Mouse (Mus musculus): ENCODE measurements around the gene Mfap4.

The Mfap4 gene

DNA sequence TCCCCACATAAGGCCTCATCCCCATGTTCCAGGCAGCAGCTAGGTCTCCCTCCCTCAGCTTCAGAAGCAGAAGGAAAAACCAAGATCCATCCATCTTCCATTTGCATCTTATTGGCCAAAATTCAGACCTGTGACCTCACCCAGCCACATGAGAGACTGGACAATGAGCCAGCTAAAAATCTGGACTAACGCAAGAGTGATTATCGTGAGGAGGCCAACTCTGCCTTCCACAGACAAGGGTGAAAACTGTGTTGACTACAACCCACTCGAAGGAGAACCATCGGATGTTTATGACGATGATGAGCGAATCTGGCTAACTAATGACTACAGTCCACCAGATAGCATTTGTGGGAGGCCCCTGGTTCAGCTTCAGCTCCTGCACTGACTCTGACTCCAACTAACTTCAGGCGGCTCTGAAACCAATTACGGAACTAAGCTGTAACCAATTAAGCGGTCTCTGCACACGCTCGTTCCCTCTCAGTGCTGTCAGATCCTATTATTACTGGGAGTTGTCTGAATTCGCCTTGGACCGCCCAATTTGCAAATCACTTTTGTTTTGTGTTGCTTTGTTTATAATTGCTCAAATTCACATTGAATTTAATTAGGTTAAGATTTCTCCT is 1.9 kb upstream of the Mfap4 start:
- no peak for DNase-seq (ENCODE audit: low read depth)

DNA sequence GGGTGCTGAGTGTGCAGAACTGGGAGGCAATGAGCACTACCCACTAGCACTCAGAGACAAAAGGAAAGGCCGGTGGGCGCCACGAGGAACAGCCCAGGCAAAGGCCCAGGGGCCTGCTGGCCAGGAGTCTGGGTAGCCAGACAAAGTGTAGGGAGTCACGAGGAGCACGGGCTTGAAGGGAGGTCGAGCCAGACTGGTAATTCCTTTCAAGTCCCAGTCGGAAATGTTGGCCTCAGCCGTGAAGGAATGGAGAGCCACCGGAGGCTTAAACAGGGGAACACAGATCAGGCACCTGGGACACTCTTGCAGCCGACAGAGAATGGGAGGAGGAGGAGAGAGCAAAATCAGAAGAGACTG is 997 bp upstream of the Mfap4 start:
- DNase-seq (ENCODE audit: low read depth), result no peak

DNA sequence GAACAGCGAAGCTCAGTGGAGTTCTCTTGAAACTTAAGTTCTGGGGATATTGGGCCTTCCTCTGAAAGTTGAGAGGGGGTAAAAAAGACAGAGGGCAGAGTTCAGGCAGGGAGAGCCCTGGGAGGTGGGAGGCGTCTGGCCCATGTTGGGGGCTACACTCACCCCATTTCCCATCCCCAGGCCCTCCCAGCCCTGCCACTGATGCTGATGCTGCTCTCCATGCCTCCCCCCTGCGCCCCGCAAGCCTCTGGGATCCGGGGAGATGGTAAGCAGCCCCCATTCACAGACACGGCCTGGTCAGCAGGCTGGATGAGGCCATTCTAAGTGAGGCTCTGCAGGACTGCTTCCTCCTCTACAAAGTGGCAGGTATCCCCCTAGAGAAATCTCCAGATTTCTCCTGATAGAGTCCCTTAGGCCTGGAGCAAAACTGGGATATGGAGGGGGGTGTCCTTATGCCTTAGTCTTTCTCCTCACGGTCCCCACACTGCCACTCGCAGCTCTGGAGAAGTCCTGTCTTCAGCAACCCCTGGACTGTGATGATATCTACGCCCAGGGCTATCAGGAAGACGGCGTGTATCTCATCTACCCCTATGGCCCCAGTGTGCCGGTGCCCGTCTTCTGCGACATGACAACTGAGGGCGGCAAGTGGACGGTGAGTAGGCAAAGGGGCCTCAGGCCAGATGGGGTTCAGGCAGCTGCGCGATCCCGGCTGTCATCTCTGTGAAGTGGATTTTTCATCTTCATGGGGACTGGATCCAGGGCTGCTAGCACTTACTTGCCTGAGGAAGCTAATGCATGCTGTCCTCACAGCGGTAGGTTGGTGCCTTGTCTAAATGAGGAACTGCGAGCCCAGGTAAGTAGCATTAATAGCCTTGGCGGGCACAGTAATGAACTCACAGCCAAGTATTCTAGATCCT is 568 bp downstream of the Mfap4 start:
- no peak for DNase-seq (ENCODE audit: low read depth)

DNA sequence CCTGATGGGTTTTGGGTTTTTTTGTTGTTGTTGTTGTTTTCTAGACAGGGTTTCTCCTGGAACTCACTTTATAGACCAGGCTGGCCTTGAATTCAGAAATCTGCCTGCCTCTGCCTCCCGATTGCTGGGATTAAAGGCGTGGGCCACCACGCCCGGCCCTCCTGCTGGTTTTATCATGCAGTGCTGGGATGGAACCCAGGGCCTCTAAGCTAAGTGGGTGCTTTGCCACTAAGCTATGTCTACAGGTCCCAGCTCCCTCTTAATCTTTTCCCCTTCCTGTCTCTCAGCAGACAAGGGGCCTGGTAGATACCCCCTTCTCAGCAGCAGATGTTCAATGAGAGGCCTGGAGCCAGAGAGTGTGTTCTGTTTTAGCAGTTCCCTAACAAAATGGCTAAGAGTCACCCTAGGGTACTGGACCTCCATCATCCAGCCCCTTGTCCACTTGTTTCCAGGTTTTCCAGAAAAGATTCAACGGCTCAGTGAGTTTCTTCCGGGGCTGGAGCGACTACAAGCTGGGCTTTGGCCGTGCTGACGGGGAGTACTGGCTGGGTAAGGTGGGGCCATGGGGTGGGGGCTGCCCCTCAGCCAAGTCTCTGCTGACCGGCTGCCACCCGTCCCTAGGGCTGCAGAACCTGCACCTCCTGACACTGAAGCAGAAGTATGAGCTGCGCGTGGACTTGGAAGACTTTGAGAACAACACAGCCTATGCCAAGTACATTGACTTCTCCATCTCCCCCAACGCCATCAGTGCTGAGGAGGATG is 1.4 kb downstream of the Mfap4 start:
- DNase-seq (ENCODE audit: low read depth), result no peak

DNA sequence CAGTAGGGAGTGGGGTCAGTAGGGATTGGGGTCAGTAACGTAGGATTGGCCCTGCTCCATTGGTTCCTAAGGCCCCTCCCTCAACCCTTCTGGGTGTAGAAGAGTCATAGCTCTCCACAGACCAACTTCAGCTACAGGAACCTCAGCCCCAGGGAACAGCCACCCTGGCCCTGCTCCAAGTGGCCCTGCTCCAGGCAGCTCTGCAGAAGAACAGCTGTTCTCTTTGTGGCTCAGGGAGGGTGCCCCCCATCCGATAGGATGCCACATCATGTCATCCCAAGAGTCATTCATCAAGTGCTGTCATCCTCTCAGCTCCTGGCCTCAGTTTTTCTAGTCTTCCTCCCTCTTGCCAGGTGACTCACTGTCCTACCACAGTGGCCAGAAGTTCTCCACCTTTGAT is 2.2 kb downstream of the Mfap4 start:
- no peak for DNase-seq (ENCODE audit: low read depth)

DNA sequence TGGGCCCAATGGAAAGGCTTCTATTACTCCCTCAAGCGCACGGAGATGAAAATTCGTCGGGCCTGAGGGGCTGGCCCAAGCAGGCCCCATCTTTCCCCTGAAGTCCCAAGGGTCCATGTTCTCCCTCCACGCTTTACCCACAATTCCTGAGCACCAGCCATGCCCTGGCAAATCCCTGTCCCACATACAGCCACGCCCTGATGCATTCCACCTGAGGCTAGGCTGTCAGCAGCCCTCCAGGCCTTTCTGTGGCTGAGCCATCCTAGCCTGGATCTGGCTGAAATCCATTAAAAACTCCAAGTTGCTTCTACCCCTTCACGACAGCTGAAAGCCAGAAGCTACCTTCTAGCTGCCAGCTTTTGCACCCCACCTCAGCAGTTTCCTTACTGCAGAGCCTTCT is 2.7 kb downstream of the Mfap4 start:
- DNase-seq (ENCODE audit: low read depth), result no peak

DNA sequence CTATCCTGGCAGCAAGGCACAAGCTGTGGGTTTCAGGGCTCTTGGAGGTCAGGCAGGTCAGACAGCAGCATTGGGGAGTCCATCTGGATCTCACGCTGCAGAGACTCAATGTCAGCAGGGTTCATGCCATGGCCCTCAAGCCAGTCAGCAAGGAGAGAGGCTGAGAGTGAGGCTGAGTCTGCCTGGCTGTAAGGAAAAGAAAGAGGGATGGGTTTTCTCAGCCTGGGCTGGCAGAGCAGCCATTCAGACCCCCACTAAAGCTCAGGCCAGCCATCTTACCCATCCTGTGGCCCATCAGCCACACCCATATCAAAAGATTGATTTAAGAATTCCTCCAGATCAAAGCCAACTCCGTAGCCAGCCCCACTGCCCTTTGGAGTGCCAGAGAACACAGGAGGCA is 3.9 kb downstream of the Mfap4 start:
- DNase-seq (ENCODE audit: low read depth), result no peak

DNA sequence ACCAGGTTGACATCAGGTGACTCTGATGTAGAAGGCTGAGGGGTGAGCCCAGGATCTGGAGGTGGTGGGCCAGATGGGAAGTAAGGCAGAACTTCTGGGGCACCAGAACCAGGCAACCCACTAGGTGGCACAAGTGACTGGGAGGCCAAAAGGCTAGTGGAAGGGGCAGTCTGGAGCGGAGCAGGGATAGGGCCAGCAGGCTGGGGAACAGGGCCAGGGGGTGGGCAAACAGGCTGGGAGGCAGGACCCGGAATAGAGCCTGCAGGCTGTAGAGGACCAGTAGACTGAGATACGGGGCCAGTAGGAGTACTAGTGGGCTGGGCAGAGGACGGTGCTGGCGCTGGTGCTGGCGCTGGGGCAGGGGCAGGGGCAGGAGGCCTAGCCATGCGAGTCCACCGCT is 4.6 kb downstream of the Mfap4 start:
- no peak for DNase-seq (ENCODE audit: low read depth)

DNA sequence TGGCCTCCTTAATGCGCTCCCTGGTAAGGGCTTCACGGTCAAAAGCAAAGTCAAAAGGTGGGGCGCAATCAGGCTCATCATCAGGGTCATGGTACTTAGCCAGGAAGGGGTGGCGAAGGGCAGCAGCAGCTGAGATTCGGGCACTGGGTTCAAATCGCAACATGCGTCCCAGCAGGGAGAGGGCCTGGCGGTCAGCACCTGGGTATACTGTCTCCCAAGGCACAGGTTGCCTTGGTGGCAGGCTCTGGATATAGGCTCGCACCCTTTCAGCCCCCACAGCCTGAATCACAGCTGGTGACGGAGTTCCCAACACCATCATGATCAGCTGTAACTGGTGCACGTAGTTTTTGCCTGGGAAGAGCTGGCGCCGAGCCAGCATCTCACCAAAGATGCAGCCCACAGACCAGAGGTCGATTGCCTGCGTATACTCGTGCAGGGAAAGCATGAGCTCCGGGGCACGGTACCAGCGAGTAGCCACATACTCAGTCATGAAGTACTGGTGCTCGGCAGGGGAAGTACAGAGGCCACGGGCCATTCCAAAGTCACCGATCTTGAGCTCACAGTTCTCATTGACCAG is 5.8 kb downstream of the Mfap4 start:
- no peak for DNase-seq (ENCODE audit: low read depth)

DNA sequence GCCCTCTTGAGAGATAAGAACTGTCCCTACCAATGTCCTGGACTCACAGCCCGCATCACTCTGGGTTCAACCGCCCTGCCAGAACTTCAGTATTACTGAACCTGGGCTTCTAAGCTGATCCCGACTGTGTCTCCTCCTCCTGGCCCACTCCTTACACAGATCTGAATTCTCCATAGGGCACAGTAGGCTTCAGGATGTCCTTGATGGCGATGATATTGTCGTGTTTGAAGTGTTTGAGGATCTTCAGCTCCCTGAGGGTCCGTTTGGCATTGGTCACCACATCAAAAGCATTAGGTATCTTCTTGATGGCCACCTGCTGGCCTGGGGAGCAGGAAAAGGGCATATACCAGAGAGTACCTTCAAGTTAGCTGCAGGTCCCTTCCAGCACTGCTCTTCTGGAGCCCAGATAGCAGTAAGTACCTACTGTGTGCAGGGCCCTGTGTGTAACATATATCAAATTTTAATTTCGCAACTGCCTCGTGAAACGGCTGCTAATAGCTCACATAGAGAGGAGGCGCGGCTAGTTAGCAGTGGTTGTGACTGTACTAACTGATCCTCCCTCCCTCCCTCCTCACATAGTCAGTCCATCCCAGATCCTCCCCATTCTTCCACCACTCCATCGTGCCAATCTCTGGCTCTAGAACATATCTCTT is 7.6 kb downstream of the Mfap4 start:
- DNase-seq (ENCODE audit: low read depth), result no peak

DNA sequence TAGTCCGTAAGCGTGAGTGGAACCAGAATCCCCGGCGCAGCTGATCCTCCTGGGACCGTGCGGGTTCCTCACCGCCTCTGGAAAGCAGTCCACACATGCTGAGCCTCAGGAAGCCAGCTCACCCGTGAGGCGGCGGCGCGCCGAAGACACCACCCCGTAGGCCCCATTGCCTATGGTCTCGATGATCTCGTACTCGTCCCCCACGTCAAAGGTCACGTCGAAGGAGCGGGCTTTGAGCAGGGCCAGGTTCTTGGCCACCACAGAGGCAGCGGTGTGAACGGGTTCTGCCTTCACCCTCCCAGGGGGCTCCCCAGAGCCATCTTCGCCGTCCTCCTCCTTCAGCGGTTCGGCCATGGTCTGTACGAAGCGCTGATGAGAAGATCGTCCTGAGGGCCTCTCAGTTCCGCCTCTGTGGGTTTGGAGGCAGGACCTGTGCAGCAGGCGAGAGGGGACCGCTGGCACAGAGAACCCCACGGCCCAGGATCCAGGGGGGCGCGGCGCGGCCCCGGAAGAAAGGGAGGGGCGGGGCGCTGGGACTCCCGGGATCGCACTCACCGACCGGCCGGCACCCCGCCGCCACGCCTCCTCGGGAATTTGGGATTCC is 8.4 kb downstream of the Mfap4 start:
- DNase-seq (ENCODE audit: low read depth), result peak; percentile 21

DNA sequence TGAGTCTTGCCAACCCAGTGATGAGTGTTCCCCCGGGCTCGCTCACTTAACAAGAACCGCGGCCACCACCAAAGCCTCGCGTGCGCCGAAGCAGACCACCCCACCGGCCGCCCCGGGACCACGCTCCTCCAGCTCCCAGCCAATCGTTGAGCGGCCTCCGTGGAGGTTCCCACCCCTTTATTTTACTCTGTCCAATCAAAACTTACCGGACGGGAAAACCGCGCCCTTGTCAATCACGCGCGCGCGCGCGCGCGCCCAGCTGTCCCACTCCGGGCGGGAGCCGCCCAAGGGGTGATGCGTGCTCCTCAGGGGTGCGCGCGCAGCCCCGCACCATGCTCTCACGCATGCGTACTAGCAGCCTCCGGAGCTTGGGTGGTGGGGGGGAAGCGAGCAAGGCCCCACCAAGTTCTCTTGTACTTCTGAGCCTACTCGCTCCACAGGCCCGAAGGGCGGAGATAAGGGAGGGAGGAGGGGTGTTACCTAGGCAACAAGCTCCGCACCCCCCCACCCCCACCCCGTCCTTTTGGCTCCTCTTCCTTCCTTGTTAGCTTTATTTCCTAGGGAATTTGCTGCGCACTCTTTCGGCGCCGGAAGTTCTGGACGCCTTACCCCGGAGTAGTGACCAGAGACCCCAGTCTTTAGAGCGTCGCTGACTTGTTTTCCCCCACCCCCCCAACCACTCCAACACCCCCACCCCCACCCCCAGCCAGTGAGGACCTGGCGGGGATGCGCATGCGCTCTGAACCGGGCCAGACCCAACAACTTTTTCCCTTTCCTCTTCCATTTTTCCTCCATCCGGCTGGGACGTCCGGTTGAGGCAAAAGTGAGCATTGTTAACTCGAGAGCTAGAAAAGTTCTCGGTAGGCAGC is 9.1 kb downstream of the Mfap4 start, which contains the start of gene Mapk7:
Gene Mapk7, minus strand, starts transcription at position 278 of the 869 bp plus-strand sequence.
- DNase-seq (ENCODE audit: low read depth), result peak; percentile 91

DNA sequence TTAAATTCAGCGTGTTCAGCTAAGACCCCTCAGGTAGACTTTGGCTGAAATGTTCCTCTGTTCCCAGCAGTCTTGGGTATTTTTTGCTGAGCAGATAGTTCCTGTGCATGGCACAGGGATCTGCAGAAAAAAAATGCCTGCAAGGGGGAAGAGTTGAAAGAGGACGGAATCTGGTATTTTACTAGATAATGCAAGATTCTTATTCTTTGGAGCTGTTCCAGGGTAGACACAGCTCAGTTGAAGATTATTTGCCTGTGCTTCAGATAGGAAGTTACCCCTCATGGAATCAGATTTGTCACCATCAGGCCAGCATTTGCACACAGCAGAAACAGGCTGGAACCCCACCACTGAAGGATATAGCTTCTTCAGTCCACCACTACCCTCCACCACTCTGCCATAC is 10.3 kb downstream of the Mfap4 start:
- DNase-seq (ENCODE audit: low read depth), result no peak

DNA sequence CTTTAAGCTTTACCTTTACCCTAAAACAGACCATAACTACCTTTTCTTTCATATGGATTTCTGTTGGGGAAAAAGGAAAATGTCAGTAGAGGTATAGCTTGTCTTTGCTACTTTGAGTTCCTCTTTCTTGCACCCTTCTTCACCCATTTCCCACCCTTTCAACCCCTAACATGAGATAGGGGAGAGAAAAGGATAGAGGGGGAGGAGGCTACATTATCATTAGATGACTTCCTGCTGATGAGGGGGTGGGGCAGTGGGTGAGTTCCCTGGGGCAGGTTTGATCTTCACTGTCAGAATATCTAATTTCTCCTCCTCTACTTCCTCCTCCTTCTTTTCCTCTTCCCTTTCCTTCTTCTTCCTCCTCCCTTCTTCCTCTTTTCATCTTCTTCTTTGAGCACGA is 12.3 kb downstream of the Mfap4 start:
- DNase-seq (ENCODE audit: low read depth), result no peak

DNA sequence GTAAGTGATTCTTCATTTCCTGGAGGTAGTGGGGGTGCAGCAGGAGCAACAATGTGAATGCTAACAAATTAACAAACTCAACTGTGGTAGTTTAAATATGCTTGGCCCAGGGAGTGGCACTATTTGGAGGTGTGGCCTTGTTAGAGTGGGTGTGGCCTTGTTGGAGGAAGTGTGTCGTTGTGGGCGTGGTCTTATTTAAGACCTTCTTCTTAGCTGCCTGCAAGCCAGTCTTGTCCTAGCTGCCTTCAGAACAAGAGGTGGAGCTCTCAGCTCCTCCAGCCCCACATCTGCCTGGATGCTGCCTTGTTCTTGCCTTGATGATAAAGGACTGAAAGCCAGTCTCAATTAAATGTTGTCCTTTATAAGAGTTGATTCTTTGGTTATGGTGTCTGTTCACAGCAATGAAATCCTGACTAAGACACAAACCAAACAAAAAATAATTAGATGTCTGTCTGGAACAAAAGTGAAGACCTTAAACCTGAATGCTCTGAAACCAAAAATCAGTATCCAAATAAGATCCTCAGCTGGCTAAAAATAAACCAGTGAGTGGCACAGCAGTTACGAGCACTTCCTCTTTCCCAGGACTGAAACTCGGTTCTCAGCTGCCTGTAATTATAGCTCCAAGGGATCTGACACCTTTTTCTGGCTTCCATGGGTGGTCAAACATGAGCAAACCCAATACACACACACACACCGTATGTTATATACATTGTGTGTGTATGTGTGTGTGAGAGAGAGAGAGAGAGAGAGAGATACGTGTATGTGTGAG is 13.7 kb downstream of the Mfap4 start:
- no peak for DNase-seq (ENCODE audit: low read depth)

DNA sequence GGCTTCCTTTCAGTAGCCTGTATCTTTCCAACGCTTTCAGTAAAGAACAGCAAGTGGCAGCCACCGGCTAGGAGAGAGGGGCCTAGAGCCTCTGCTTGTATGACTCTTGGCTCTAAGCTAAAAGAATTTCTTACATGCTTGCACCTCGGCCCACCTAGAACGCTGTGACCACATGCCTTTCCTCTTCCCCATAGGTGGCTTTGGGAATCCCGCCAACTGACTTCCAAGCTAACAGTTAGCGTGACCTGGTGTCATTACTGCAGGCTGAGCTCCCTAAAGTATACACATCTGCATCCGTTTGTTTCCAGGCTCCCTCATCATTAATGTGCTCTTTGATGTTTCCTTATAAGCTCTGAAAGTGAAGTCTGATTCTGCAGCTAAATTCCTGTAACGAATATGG is 18.7 kb downstream of the Mfap4 start:
- DNase-seq (ENCODE audit: low read depth), result no peak

DNA sequence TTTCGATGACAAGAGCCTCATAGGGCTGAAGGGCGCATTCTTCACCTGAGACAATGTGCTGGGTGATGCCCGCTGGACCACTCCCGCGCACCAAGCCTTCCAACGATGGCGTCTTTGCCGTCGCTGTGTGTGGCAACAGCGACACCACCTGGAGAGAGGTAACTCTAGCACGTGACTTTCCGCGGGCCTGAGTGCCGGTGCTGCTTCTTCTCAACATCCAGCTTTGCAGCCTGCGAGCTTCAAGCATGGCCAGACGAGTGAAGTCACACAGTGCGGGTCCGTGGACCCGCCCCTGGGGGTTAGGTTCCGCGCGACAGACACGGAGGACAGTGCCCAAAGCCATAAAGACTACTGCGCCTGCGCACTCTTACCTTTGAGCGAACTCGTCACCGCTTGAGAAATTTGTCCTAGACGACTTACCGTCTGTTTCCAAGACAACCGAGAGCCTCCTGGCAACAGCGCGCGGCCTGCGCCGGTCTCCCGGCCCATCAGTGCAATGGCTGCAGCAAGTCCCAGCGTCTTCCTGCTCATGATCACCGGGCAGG is 19.6 kb downstream of the Mfap4 start, which contains the start of gene B9d1:
Gene B9d1, plus strand, starts transcription at position 432 of the 545 bp plus-strand sequence.
- DNase-seq (ENCODE audit: low read depth), result peak; percentile 96

DNA sequence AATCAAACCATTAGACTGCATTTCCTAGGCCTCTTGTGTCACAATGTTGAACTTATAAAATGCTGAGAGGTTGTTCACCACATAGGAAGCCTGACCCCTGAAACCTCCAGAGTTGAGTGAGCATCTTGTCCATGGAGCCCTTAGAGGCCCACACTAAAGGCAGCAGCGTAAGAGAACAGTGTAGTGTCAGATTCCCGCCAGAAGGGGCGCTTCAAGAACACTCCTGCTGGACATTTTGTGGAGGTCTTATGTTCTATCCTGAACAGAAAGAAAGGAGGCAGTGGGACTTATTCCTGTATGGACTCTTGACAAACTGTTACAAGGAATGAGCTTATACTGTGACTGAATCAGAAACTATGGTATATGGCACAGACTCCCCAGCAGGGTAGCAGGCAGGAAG is 29.7 kb downstream of the Mfap4 start:
- DNase-seq (ENCODE audit: low read depth), result peak; percentile 23

DNA sequence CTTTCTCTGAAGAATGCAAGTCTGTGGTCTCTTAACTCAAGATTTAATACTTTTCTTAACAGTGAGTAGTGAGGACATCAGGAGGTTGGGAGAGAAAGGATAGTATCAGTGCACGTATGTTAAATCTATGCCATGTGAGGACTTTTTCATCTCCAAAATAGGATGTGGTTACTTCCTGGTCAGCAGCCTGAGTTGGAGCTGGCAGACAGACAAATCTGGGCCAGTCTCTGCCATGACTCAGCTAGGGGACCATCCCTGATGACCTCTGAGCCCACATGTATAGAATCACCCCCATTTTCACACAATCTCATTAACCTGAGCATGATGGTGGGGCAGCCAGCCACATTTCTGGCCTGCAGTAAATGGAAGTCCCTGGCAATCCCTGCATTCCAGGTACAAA is 32.7 kb downstream of the Mfap4 start:
- no peak for DNase-seq (ENCODE audit: low read depth)
